Mouse (Mus musculus) forebrain, embryonic 10.5 days (tissue): Measurements from ENCODE around the gene C1qtnf5. TPM values are rescaled to one million over a fixed set of nuclear protein-coding genes. Genes with fewer than 3 reads are reported as not detected.

ENCODE experiments used
- DNase-seq: peaks from one replicate; pipeline ENCODE4 v3.0.0-alpha.2; 2017; ENCODE audit warnings: low spot score; ENCODE audit errors: extremely low spot score
- H3K27ac ChIP-seq: fragments of 300-500 bp; sonication (generic); 2 replicates; pipeline ENCODE4 v1.5.1; 2016; ENCODE audit warnings: mild to moderate bottlenecking
- H3K27me3 ChIP-seq: fragments of 300-500 bp; sonication (generic); 2 replicates; pipeline ENCODE4 v1.6.1; 2016; ENCODE audit warnings: mild to moderate bottlenecking; ENCODE audit not compliant: poor library complexity, severe bottlenecking
- H3K36me3 ChIP-seq: fragments of 300-500 bp; sonication (generic); replicated peaks from 2 replicates; pipeline ENCODE4 v1.6.1; 2016; ENCODE audit warnings: mild to moderate bottlenecking, moderate library complexity
- H3K4me1 ChIP-seq: fragments of 300-500 bp; sonication (generic); 2 replicates; pipeline ENCODE4 v1.6.1; 2016
- H3K4me3 ChIP-seq: fragments of 300-500 bp; sonication (generic); 2 replicates; pipeline ENCODE4 v1.5.1; 2016; ENCODE audit warnings: mild to moderate bottlenecking, moderate library complexity
- H3K9me3 ChIP-seq: fragments of 300-500 bp; sonication (generic); 2 replicates; pipeline ENCODE4 v1.6.1; 2016; ENCODE audit warnings: mild to moderate bottlenecking, moderate library complexity
- WGBS: fragments of 180-500 bp; shearing (Covaris S2); methylation state at CpG from one replicate; pipeline ENCODE4 v1.1.7; 2016; 5-methylcytosine and 5-hydroxymethylcytosine counted together
- polyA plus RNA-seq: library from polyadenylated mRNA; unstranded; fragments of >200 nt; fragmentation: Nextera tagmentation; extraction: Ambion mirVana; gene quantifications from 2 replicates; pipeline ENCODE4 v1.2.1, GENCODE M21; 2016

The C1qtnf5 gene
- polyA plus RNA-seq, 1 experiment from 2014 or later: not detected

DNA sequence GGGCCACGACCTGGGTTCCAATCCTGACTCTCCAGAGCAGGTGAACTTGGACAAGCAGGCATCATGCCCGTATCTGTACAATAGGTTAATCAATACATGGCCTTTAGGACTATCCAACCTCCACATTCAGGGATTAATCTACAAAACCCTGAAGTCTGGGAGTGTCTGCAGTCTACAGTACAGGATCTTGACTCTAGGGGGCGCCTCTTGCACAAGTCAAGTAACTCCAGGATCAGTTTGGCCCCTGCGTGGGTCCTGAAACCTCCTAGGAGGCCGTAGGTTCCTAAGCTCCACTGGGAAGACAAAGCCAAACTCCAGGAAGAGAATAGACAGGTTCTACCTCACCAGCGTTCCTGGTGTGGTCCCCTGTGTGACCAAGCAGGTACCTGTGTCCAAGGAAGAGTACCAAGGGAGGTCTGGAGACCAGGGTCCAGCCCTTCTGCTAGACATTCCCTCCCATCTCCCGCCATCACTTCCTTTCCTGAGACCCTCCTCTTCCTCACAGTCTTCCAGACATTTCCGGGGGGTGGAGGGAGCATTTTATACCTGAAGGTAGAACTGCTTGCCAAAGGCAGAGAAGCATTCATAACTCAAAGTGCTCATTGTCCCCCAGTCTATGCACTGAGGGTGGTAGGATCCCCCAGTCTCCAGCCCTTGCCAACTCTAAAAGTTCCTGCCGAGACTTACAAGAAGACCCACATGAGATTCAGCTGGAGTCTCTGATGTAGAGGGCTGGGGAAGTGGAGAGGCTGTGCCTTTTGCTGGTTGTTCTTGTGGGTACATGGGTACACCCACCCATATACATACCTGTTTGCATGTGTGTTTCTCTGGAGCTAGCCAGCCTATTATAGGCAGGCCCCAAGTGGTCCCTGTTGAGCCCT lies 32.4 kb upstream of the C1qtnf5 start:
- DNase-seq: no peak
- H3K4me1 ChIP-seq: peaks cover 84% of the 10 kb centered on the region
- H3K36me3 ChIP-seq: no peaks in the 10 kb centered on the region
- 57% methylated on average over 9 of the region's 9 CpGs for WGBS
- no peak overlapping the region for H3K27ac ChIP-seq
- peaks cover 66% of the 10 kb centered on the region for H3K27me3 ChIP-seq
- no peak overlapping the region for H3K4me3 ChIP-seq
- H3K9me3 ChIP-seq: no peaks in the 10 kb centered on the region

DNA sequence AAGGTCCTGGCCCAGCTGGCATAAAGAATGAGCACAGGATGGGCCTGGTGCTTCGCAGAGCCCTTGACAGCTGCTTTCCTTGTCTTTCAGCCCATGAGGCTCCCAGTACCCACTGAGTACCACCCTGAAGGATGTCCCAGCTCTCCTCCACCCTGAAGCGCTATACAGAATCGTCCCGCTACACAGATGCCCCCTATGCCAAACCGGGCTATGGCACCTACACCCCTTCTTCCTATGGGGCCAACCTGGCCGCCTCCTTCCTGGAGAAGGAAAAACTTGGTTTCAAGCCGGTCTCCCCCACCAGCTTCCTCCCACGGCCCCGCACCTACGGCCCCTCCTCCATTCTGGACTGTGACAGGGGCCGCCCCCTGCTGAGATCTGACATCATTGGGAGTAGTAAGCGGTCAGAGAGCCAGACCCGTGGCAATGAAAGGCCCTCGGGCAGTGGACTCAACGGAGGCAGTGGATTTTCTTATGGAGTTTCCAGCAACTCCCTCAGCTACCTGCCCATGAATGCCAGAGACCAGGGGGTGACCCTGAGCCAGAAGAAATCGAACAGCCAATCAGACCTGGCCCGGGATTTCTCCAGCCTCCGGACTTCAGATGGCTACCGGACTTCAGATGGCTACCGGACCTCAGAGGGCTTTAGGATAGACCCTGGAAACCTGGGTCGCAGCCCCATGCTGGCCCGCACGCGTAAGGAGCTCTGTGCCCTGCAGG lies 31.6 kb upstream of the C1qtnf5 start:
- Histone ChIP-seq H3K4me1 (peaks cover 77% of the 10 kb centered on the region), H3K9me3 (no peaks in the 10 kb centered on the region), H3K27me3 (peaks cover 70% of the 10 kb centered on the region), H3K4me3 (no peak overlapping the region), H3K36me3 (no peaks in the 10 kb centered on the region), H3K27ac (0 out of 2 replicates have a peak overlapping the region, but pooled peaks have one; percentile 18)
- no peak for DNase-seq
- 71% methylated on average over 24 of the region's 24 CpGs for WGBS

GRCm38 (mm10) chr9:44075996-44076763 lies 30.9 kb upstream of the C1qtnf5 start:
- Histone ChIP-seq H3K27me3 (peaks cover 71% of the 10 kb centered on the region), H3K27ac (no peak overlapping the region), H3K4me3 (no peak overlapping the region), H3K9me3 (no peaks in the 10 kb centered on the region), H3K36me3 (no peaks in the 10 kb centered on the region), H3K4me1 (peaks cover 72% of the 10 kb centered on the region)
- 62% methylated on average over 16 of the region's 16 CpGs for WGBS
- DNase-seq: no peak

DNA sequence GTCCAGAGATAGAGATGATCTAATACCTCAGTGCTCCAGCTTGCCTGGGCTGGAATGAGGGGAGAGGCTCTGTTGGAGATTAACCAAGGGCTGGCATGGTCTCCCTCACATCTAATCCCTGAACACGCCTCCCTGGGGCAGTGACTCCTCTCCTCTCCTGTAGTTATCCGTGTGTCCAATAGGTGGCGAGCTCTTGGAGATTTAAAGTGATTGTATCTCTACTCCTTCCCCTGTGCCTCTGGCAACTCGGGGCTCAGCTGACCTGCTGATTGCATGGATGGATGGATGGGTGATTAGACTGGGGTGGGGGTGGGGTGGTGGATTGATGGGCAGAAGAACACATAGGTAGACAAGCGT lies 30.3 kb upstream of the C1qtnf5 start:
- no peak for DNase-seq
- Histone ChIP-seq H3K27me3 (peaks cover 75% of the 10 kb centered on the region), H3K4me3 (no peak overlapping the region), H3K4me1 (peaks cover 71% of the 10 kb centered on the region), H3K36me3 (no peaks in the 10 kb centered on the region), H3K9me3 (no peaks in the 10 kb centered on the region), H3K27ac (no peak overlapping the region)
- 11% methylated on average over 5 of the region's 5 CpGs for WGBS

DNA sequence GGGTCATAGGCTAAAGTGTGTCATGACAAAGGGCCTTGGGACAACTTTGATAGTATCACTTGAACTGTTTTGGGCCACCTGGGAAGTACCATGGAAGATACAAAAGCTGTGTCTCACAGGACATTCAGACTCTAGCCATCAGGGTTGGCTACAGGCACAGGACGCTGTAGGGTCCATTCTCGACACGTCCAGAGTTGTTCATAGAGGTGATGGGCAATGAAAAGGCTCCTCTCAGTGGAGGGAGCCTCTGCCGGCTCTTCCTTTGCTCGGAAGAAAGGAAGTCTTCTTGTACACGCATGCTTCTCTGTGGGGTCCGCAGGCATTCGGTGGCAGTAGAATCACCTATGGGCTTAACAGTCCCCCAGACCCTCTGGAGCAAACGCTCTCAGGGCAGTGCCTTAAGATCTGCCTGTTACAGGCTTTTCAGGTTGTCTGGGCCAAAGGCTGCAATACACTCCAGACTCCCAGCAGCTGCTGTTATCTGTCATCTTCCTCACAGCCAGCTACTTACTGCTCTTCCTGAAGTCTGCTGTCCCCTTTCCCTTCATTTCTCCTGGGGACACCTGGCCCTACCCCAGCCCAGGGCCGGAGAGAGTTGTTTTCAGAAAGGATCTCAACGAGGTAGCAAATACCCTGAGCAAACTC lies 29.7 kb upstream of the C1qtnf5 start:
- H3K4me3 ChIP-seq: no peak overlapping the region
- no peak for DNase-seq
- no peaks in the 10 kb centered on the region for H3K9me3 ChIP-seq
- 85% methylated on average over 11 of the region's 11 CpGs for WGBS
- no peaks in the 10 kb centered on the region for H3K36me3 ChIP-seq
- peaks cover 80% of the 10 kb centered on the region for H3K27me3 ChIP-seq
- no peak overlapping the region for H3K27ac ChIP-seq
- H3K4me1 ChIP-seq: peaks cover 65% of the 10 kb centered on the region

- Histone ChIP-seq H3K27ac (no peak overlapping the region), H3K4me1 (peaks cover 56% of the 10 kb centered on the region), H3K4me3 (no peak overlapping the region), H3K36me3 (no peaks in the 10 kb centered on the region), H3K9me3 (no peaks in the 10 kb centered on the region), H3K27me3 (peaks cover 84% of the 10 kb centered on the region)
- WGBS: 81% methylated on average over 10 of the region's 10 CpGs
- no peak for DNase-seq
Observed at GRCm38 (mm10) chr9:44078136-44078797, 28.8 kb upstream of the C1qtnf5 start.

GRCm38 (mm10) chr9:44078955-44079756 lies 27.9 kb upstream of the C1qtnf5 start:
- WGBS: 40% methylated on average over 16 of the region's 16 CpGs
- Histone ChIP-seq H3K27ac (no peak overlapping the region), H3K27me3 (peaks cover 92% of the 10 kb centered on the region), H3K4me3 (no peak overlapping the region), H3K9me3 (no peaks in the 10 kb centered on the region), H3K4me1 (peaks cover 56% of the 10 kb centered on the region), H3K36me3 (no peaks in the 10 kb centered on the region)
- no peak for DNase-seq

- Histone ChIP-seq H3K36me3 (no peaks in the 10 kb centered on the region), H3K27me3 (peaks cover 88% of the 10 kb centered on the region), H3K9me3 (no peaks in the 10 kb centered on the region), H3K4me1 (peaks cover 60% of the 10 kb centered on the region), H3K27ac (no peak overlapping the region), H3K4me3 (no peak overlapping the region)
- DNase-seq: no peak
- 78% methylated on average over 10 of the region's 10 CpGs for WGBS
Observed at GRCm38 (mm10) chr9:44079997-44080780, 26.9 kb upstream of the C1qtnf5 start.

- H3K4me1 ChIP-seq: peaks cover 60% of the 10 kb centered on the region
- H3K9me3 ChIP-seq: no peaks in the 10 kb centered on the region
- H3K4me3 ChIP-seq: no peak overlapping the region
- peaks cover 88% of the 10 kb centered on the region for H3K27me3 ChIP-seq
- DNase-seq: no peak
- H3K36me3 ChIP-seq: no peaks in the 10 kb centered on the region
- H3K27ac ChIP-seq: no peak overlapping the region
- 90% methylated on average over 5 of the region's 5 CpGs for whole genome bisulfite sequencing
Observed at GRCm38 (mm10) chr9:44080953-44081352, 26.1 kb upstream of the C1qtnf5 start.

- WGBS: 73% methylated on average over 5 of the region's 5 CpGs
- no peak for DNase-seq
- H3K27me3 ChIP-seq: peaks cover 89% of the 10 kb centered on the region
- no peaks in the 10 kb centered on the region for H3K9me3 ChIP-seq
- H3K4me1 ChIP-seq: peaks cover 60% of the 10 kb centered on the region
- no peak overlapping the region for H3K4me3 ChIP-seq
- no peaks in the 10 kb centered on the region for H3K36me3 ChIP-seq
- H3K27ac ChIP-seq: no peak overlapping the region
Observed at GRCm38 (mm10) chr9:44081581-44081980, 25.5 kb upstream of the C1qtnf5 start.

DNA sequence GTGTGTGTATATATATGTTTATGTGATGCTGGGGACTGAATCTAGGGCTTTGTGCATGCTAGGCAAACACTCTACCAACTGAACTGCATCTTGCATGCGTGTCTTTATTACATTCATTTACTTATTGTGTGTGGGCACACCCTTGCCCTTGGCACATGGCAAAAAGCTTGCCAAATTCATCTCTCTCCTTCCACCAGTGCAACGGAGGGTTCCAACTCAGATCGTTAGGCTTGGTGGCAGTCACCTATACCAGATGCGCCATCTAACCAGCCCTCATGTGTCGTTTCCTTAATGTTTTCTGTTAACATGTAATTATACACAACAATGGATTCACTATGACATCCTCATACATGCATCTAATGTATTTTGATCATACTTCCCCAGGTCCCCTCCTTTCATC lies 24.8 kb upstream of the C1qtnf5 start:
- Histone ChIP-seq H3K27me3 (peaks cover 95% of the 10 kb centered on the region), H3K27ac (no peak overlapping the region), H3K4me1 (peaks cover 59% of the 10 kb centered on the region), H3K36me3 (no peaks in the 10 kb centered on the region), H3K4me3 (no peak overlapping the region), H3K9me3 (no peaks in the 10 kb centered on the region)
- no peak for DNase-seq
- 92% methylated on average over 5 of the region's 5 CpGs for WGBS
